Mouse (Mus musculus) pancreas, adult 10 weeks (tissue): Measurements from ENCODE around the gene Gm38431. TPM values are rescaled to one million over a fixed set of nuclear protein-coding genes. Genes with fewer than 3 reads are reported as not detected.

Source experiments
- polyA plus RNA-seq: library from polyadenylated mRNA; stranded (reverse); fragments of 350-450 nt; fragmentation: Illumina TruSeq; extraction: RNeasy Lipid Tissue Mini Kit (QIAGEN cat#74804); gene quantifications from one replicate; pipeline ENCODE4 v1.2.3, GENCODE M21; 2015; ENCODE audit warnings: low read depth, low replicate concordance; ENCODE audit not compliant: insufficient read depth

Gm38431 gene
- polyA plus RNA-seq, result 4.2 TPM

DNA sequence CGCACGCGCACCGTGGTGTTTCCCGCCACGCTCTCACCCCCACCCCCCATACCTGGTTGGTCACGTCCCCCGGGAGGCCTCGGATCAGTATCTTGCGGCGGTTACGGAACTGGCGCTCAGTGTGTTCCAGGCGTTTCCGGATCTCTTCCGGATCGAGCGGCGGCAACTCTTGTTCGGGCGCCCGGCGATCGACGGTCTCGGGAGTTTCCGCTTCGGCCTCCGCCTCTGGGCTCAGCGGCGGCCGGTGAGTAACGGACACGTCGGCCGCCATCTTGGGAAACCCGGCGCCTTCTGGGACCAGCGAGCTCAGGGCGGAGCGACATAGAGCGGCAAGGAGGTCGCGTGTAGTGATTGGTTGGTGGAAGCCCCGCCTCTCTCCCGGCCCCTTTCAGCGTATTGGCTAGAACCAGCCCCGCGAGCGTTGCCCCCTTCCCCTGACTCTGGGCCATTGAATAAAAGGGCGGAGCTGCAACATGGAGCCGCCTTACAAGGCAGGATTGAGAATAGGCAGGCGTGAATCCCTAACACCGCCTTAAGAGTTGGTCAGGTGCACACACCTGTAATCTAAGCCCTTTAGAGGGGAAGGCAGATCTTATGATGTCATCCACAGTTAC, at the start of gene Gm38431, which contains the start of gene Raver1:
Gm38431 (minus strand) TSS at position 291 of the 614 bp plus-strand sequence.
Raver1 (minus strand) TSS at position 302 of the 614 bp plus-strand sequence.

GRCm38 (mm10) chr9:21131059-21131956, 39.5 kb upstream of the Gm38431 start, which contains the start of gene Tyk2:
Gene Tyk2 (minus strand): TSS chr9:21131243.

GRCm38 (mm10) chr9:21073044-21073840, 18.6 kb downstream of the Gm38431 start, which contains the start of the genes Gm49373 and Fdx1l:
Gene Gm49373 (minus strand): TSS chr9:21073096.
Gene Fdx1l (minus strand): TSS chr9:21073614.

GRCm38 (mm10) chr9:21067006-21067684, 24.7 kb downstream of the Gm38431 start, which contains the start of gene Zglp1:
Gene Zglp1 (minus strand): TSS chr9:21067093.

DNA sequence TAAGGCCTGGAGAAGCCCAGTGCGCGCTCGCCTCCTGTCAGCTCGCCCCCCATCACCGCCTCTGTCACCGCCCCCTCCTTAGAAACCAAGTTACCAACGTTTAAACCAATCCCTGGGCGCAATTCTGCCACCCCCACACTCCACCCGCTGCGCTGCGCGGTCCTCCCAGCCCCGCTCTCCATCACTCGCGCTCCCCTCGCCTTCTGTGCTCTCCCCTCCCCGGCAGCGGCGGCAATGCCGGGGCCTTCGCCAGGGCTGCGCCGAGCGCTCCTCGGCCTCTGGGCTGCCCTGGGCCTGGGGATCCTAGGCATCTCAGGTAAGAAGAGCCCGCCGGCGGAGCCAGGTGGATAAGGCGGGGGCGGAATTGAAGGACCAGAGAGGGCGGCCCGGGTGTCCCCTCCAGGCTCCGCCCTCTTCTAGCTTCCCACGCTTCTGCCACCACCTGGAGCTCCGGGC, 59.9 kb downstream of the Gm38431 start, which contains the start of gene Icam5:
Icam5 (plus strand) TSS at position 178 of the 456 bp plus-strand sequence.

DNA sequence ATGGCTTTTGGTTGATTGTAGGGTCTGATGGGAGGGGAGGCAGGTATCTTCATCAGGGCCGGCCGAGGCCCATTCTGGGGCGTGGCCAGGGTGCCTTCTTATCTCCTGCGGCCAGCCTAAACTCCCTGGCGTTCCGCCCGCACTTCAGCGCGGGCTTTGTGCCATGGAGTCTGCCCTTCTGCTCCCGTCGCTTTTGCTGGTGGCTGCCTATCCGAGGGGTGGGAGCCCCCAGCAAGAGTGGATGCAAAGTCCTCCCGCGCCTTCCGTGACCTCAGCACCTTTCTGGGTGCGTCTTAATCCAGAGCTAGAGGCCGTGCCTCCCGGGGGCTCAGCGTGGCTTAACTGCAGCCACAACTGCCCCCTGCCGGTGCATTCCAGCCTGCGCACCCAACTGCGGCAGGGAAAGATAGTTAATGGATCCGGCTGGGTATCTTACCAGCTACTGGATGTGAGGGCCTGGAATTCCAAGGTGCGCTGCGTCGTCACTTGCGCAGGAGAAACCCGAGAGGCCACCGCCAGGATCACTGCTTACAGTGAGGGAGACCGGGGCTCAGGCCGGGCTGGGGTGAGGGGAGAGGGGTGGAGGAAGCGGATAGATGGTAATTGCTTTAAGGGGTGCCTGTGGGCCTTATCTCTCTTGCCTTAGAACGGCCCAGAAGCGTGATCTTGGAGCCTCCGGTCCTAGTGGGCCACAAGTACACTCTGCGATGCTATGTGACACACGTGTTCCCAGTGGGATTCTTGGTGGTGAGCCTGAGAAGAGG, 62.3 kb downstream of the Gm38431 start, which contains the start of gene Icam4:
Icam4 (plus strand) TSS at position 83 of the 764 bp plus-strand sequence.

Other genes starting within 250 kb of the Gm38431 start
- gene A230050P20Rik, start 223.4 kb downstream of the Gm38431 start, polyA plus RNA-seq, result 12.9 TPM
- 1.1 TPM for gene Angptl6, start 212.3 kb downstream of the Gm38431 start, polyA plus RNA-seq
- gene Ppan, start 203.8 kb downstream of the Gm38431 start, polyA plus RNA-seq, result 21.0 TPM
- gene Eif3g, start 193.4 kb downstream of the Gm38431 start, polyA plus RNA-seq, result 46.1 TPM
- gene Dnmt1, start 132.1 kb downstream of the Gm38431 start, polyA plus RNA-seq, result 4.3 TPM
- gene S1pr2, start 115.2 kb downstream of the Gm38431 start, polyA plus RNA-seq, result 3.5 TPM
- 13.8 TPM for gene Mrpl4, start 89.3 kb downstream of the Gm38431 start, polyA plus RNA-seq
- 7.2 TPM for gene Icam1, start 76.0 kb downstream of the Gm38431 start, polyA plus RNA-seq
- not detected for gene Icam4, start 62.6 kb downstream of the Gm38431 start, polyA plus RNA-seq
- gene Icam5, start 59.9 kb downstream of the Gm38431 start, polyA plus RNA-seq, result not detected
- not detected for gene Zglp1, start 24.9 kb downstream of the Gm38431 start, polyA plus RNA-seq
- 0.74 TPM for gene Gm49373, start 18.9 kb downstream of the Gm38431 start, polyA plus RNA-seq
- 12.7 TPM for gene Fdx1l, start 18.4 kb downstream of the Gm38431 start, polyA plus RNA-seq
- gene Raver1, start within 50 bp of the Gm38431 start, polyA plus RNA-seq, result 4.9 TPM
- gene Tyk2, start 39.2 kb upstream of the Gm38431 start, polyA plus RNA-seq, result 6.1 TPM
- 23.2 TPM for gene Cdc37, start 58.0 kb upstream of the Gm38431 start, polyA plus RNA-seq
- gene Pde4a, start 73.7 kb upstream of the Gm38431 start, polyA plus RNA-seq, result 12.9 TPM
- gene Keap1, start 147.4 kb upstream of the Gm38431 start, polyA plus RNA-seq, result 10.2 TPM
- gene S1pr5, start 156.4 kb upstream of the Gm38431 start, polyA plus RNA-seq, result not detected
- gene Atg4d, start 173.3 kb upstream of the Gm38431 start, polyA plus RNA-seq, result 5.9 TPM
- gene Kri1, start 196.0 kb upstream of the Gm38431 start, polyA plus RNA-seq, result 14.5 TPM
- 5.5 TPM for gene Cdkn2d, start 199.4 kb upstream of the Gm38431 start, polyA plus RNA-seq
- gene Ap1m2, start 220.3 kb upstream of the Gm38431 start, polyA plus RNA-seq, result 11.4 TPM
- 16.7 TPM for gene Slc44a2, start 228.7 kb upstream of the Gm38431 start, polyA plus RNA-seq